Mouse (Mus musculus): ENCODE results near the gene Adarb2. TPM values are rescaled to one million over a fixed set of nuclear protein-coding genes. Genes with fewer than 3 reads are reported as not detected.

The Adarb2 gene
- total RNA-seq (2023): not detected

GRCm38 (mm10) chr13:8202681-8203476 is at the start of gene Adarb2:
Gene Adarb2 (plus strand): TSS chr13:8202866.

